Mouse (Mus musculus) kidney, adult 2 months (tissue): ENCODE measurements at regions not wholly inside any gene's neighbourhood (a gene's known extent, or its start where the extent isn't known, plus 50 kb on each side); places are given as distances from the start of the nearest gene placed in this dataset.

Experiments used
- DNase-seq: peaks from one replicate; pipeline ENCODE4 v3.0.0; 2021
- H3K27ac ChIP-seq: fragments of 200-500 bp; 2 replicates; pipeline ENCODE4 v1.5.1; 2012; ENCODE audit warnings: low read depth, low read length, control low read depth, inconsistent platforms; ENCODE audit not compliant: insufficient read depth
- H3K27me3 ChIP-seq: fragments of 200-500 bp; replicated peaks from 2 replicates; pipeline ENCODE4 v1.6.1; 2012; ENCODE audit warnings: mild to moderate bottlenecking, moderate library complexity, low read length, inconsistent platforms; ENCODE audit not compliant: control insufficient read depth, insufficient read depth
- H3K36me3 ChIP-seq: fragments of 200-500 bp; 2 replicates; pipeline ENCODE4 v1.6.1; 2012; ENCODE audit warnings: mild to moderate bottlenecking, moderate library complexity, low read length, inconsistent platforms; ENCODE audit not compliant: control insufficient read depth, insufficient read depth
- H3K4me1 ChIP-seq: fragments of 200-500 bp; 2 replicates; pipeline ENCODE4 v1.6.1; 2011; ENCODE audit warnings: low read length; ENCODE audit not compliant: control insufficient read depth, insufficient read depth
- H3K4me3 ChIP-seq: fragments of 200-500 bp; 2 replicates; pipeline ENCODE4 v1.5.1; 2011; ENCODE audit warnings: mild to moderate bottlenecking, low read depth, low read length, control low read depth; ENCODE audit not compliant: insufficient read depth
- CTCF ChIP-seq: fragments of 200-500 bp; conservative IDR thresholded peaks from 2 replicates; pipeline ENCODE4 v1.5.1; 2011; ENCODE audit warnings: low read depth, mild to moderate bottlenecking, control low read depth, low read length, moderate library complexity, mixed read lengths; ENCODE audit not compliant: insufficient read depth, insufficient read length
- POLR2A ChIP-seq: fragments of 200-500 bp; IDR thresholded peaks from one replicate; pipeline ENCODE4 v1.6.1; 2011; ENCODE audit warnings: low read depth, low read length, control low read depth
- WGBS: fragments of 180-500 bp; shearing (Covaris S2); methylation state at CpG from one replicate; pipeline ENCODE4 v1.1.7; 2018; 5-methylcytosine and 5-hydroxymethylcytosine counted together

GRCm38 (mm10) chr10:111827246-111827645, 145.2 kb upstream of the Krr1 start:
- TF ChIP-seq CTCF, result no peak
- no peak for TF ChIP-seq POLR2A
- WGBS, result 61% methylated on average over 3 of the region's 3 CpGs
- Histone ChIP-seq H3K27ac (no peak overlapping the region), H3K4me3 (no peak overlapping the region), H3K27me3 (no peaks in the 10 kb centered on the region), H3K4me1 (no peaks in the 10 kb centered on the region), H3K36me3 (no peaks in the 10 kb centered on the region)
- no peak for DNase-seq

DNA sequence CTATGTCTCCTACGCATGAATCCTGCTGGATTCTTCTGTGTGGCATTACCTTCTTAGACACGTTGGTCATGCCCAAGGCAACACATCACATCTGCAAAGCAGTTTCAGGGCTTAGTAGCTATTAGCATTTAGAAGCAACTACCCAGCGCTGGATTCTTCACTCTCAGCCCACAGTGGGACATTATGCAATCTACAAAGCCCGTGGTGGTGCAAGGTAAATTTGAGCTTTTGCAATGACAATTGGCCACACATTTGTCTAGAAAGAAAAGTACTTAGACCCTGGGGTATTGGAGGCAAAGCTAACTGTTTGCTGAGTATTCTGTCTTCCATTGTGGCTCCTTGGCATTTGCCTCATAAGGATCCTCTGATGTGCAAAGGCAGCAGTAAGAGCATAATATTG, 144.5 kb upstream of the Krr1 start:
- Histone ChIP-seq H3K36me3 (no peaks in the 10 kb centered on the region), H3K27me3 (no peaks in the 10 kb centered on the region), H3K4me1 (no peaks in the 10 kb centered on the region), H3K4me3 (no peak overlapping the region), H3K27ac (no peak overlapping the region)
- TF ChIP-seq POLR2A (no peak), CTCF (no peak)
- WGBS, result 88% methylated on average over 4 of the region's 4 CpGs
- no peak for DNase-seq

DNA sequence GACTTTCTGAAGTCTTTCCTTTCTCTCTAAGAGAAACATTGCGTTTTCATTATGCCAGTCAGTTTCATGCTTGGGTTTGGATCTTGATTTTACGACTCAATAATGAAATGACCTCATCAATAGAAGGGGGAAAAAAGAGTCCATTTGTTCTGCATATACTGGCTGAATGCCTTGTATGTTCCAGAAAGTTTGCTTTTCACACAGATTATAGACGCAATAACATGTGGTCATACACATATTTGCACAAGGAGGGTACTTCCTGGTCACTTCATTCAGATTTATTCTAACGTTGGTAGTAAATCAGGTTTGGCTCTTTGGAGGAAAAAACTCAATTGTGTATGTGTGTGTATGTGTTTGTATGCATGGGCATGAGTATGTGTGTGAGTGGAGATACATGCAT, 143.9 kb upstream of the Krr1 start:
- 90% methylated on average over 4 of the region's 4 CpGs for WGBS
- no peak overlapping the region for H3K27ac ChIP-seq
- no peaks in the 10 kb centered on the region for H3K27me3 ChIP-seq
- DNase-seq, result no peak
- H3K4me3 ChIP-seq, result no peak overlapping the region
- TF ChIP-seq POLR2A, result no peak
- TF ChIP-seq CTCF, result no peak
- no peaks in the 10 kb centered on the region for H3K36me3 ChIP-seq
- no peaks in the 10 kb centered on the region for H3K4me1 ChIP-seq

DNA sequence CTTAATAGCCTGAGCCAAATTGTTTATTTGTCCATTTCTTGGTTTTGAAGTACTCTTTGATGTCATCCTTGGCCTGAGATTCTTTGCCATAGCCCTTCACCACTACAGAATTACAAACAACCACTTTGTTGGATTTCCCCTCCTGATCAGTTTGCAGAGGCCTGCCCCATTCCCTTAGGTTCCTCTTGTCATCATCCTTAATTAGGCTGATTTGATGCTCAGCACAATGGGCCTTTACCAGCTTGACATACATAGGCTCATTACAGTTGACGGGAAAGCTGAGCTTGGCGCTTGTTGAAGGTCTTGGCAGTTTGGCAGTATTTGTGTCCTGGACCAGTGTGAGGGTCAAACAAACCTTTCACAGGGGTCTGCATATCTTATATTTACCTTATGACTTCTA, 143.2 kb upstream of the Krr1 start:
- TF ChIP-seq CTCF (no peak), POLR2A (no peak)
- 99% methylated on average over 2 of the region's 2 CpGs for WGBS
- H3K27me3 ChIP-seq, result no peaks in the 10 kb centered on the region
- H3K27ac ChIP-seq, result no peak overlapping the region
- no peaks in the 10 kb centered on the region for H3K36me3 ChIP-seq
- H3K4me3 ChIP-seq, result no peak overlapping the region
- no peak for DNase-seq
- no peaks in the 10 kb centered on the region for H3K4me1 ChIP-seq

- Histone ChIP-seq H3K36me3 (no peaks in the 10 kb centered on the region), H3K4me3 (no peak overlapping the region), H3K27me3 (no peaks in the 10 kb centered on the region), H3K4me1 (no peaks in the 10 kb centered on the region), H3K27ac (no peak overlapping the region)
- no peak for DNase-seq
- no peak for TF ChIP-seq CTCF
- TF ChIP-seq POLR2A, result no peak
- 61% methylated on average over 1 of the region's 1 CpGs for WGBS
Measured at GRCm38 (mm10) chr10:111831105-111831504, 141.4 kb upstream of the Krr1 start.

DNA sequence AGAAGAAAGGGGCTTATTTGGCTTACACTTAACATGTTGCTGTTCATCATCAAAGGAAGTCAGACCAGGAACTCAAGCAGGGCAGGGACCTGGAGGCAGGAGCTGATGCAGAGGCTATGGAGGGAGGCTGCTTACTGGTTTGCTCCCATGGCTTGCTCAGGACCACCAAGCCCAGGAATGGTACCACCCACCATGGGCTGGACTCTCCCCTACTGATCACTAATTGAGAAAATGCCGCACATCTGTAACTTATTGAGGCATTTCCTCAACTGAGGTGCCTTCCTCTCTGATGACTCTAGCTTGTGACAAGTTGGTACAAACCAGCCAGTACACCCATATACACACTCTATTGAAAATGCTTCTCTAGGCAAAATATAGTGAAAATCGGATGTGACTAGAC, 138.9 kb upstream of the Krr1 start:
- H3K27ac ChIP-seq, result no peak overlapping the region
- 93% methylated on average over 2 of the region's 2 CpGs for WGBS
- no peak overlapping the region for H3K4me3 ChIP-seq
- no peaks in the 10 kb centered on the region for H3K36me3 ChIP-seq
- H3K27me3 ChIP-seq, result no peaks in the 10 kb centered on the region
- no peak for TF ChIP-seq CTCF
- no peak for TF ChIP-seq POLR2A
- DNase-seq, result no peak
- peaks cover 6% of the 10 kb centered on the region; the same call in 1 of the 2 replicates for H3K4me1 ChIP-seq

- 38% methylated on average over 5 of the region's 5 CpGs for WGBS
- Histone ChIP-seq H3K27ac (no peak overlapping the region), H3K36me3 (no peaks in the 10 kb centered on the region), H3K4me1 (peaks cover 6% of the 10 kb centered on the region; the same call in 1 of the 2 replicates), H3K4me3 (no peak overlapping the region), H3K27me3 (no peaks in the 10 kb centered on the region)
- TF ChIP-seq CTCF (no peak), POLR2A (no peak)
- DNase-seq, result peak; percentile 21
Measured at GRCm38 (mm10) chr10:111834280-111834679, 138.2 kb upstream of the Krr1 start.

- no peak for TF ChIP-seq POLR2A
- Histone ChIP-seq H3K4me1 (peaks cover 6% of the 10 kb centered on the region; the same call in 1 of the 2 replicates), H3K27me3 (no peaks in the 10 kb centered on the region), H3K36me3 (no peaks in the 10 kb centered on the region), H3K27ac (no peak overlapping the region), H3K4me3 (no peak overlapping the region)
- peak; percentile 61 for DNase-seq
- WGBS, result 54% methylated on average over 11 of the region's 11 CpGs
Measured at GRCm38 (mm10) chr10:111834925-111835823, 137.3 kb upstream of the Krr1 start.
